Mouse (Mus musculus): Measurements from ENCODE around the gene Mrps23. TPM values are rescaled to one million over a fixed set of nuclear protein-coding genes. Genes with fewer than 3 reads are reported as not detected.

Gene Mrps23
- polyA plus RNA-seq, 1 experiment from 2014 or later: 54.1 TPM

- H3K4me3 ChIP-seq (ENCODE audit: low read depth, low read length): no peak overlapping the region
- no peaks in the 10 kb centered on the region for H3K36me3 ChIP-seq (ENCODE audit: control insufficient read depth, insufficient read depth)
- H3K27ac ChIP-seq (ENCODE audit: low read depth, low read length): no peak overlapping the region
- H3K4me2 ChIP-seq (replicated peaks; ENCODE audit: low read depth): no peak overlapping the region
- H3K9ac ChIP-seq (ENCODE audit: low read depth, low read length): no peak overlapping the region
- no peak for TF ChIP-seq CTCF (IDR thresholded peaks at IDR 0.05; ENCODE audit: low read depth)
- no peak for ATAC-seq
- WGBS: 35% methylated on average over 7 of the region's 7 CpGs
- H3K4me1 ChIP-seq (replicated peaks; ENCODE audit: control insufficient read depth, insufficient read depth, low read length): no peaks in the 10 kb centered on the region
- no peaks in the 10 kb centered on the region for H3K9me3 ChIP-seq (ENCODE audit: control insufficient read depth)
- no peaks in the 10 kb centered on the region for H3K27me3 ChIP-seq (replicated peaks; ENCODE audit: control insufficient read depth, insufficient read depth, low read length)
Observed at GRCm38 (mm10) chr11:88260463-88260862, 56.3 kb downstream of the Mrps23 start.

Other genes with a start within 250 kb of the Mrps23 start
- 52.4 and 57.4 TPM in 2 replicates for gene Dynll2, start 216.9 kb upstream of the Mrps23 start, polyA plus RNA-seq (2015; fragmentation: Nextera tagmentation; extraction: Ambion mirVana)
- 70.7 and 73.2 TPM in 2 replicates for gene Srsf1, start 157.0 kb upstream of the Mrps23 start, polyA plus RNA-seq (2015; fragmentation: Nextera tagmentation; extraction: Ambion mirVana)
- 16.8 and 18.7 TPM in 2 replicates for gene Vezf1, start 136.1 kb upstream of the Mrps23 start, polyA plus RNA-seq (2015; fragmentation: Nextera tagmentation; extraction: Ambion mirVana)
- gene Cuedc1, start 106.3 kb upstream of the Mrps23 start, polyA plus RNA-seq (2015; fragmentation: Nextera tagmentation; extraction: Ambion mirVana): 7.1 and 10.1 TPM in 2 replicates
- gene Ccdc182, start 89.7 kb downstream of the Mrps23 start, polyA plus RNA-seq (2015; fragmentation: Nextera tagmentation; extraction: Ambion mirVana): not detected in 2 replicates